Mouse (Mus musculus): ENCODE measurements around the gene Asb6.
A peak's percentile ranks its signal among the peaks of the same experiment; 100 is the strongest.

The Asb6 gene

GRCm38 (mm10) chr2:30796382-30796781, 33.8 kb downstream of the Asb6 start:
- peak; percentile 55 for DNase-seq (ENCODE audit: low spot score)

- no peak for DNase-seq (ENCODE audit: low spot score)
These were observed 34.3 kb downstream of the Asb6 start for GRCm38 (mm10) chr2:30795889-30796275.

GRCm38 (mm10) chr2:30795271-30795888, 34.8 kb downstream of the Asb6 start:
- no peak for DNase-seq (ENCODE audit: low spot score)

- peak; percentile 81 for DNase-seq (ENCODE audit: low spot score)
These were observed 35.7 kb downstream of the Asb6 start for GRCm38 (mm10) chr2:30794179-30795108.

GRCm38 (mm10) chr2:30792061-30792460, 38.1 kb downstream of the Asb6 start:
- no peak for DNase-seq (ENCODE audit: low spot score)

GRCm38 (mm10) chr2:30787466-30787865, 42.7 kb downstream of the Asb6 start:
- no peak for DNase-seq (ENCODE audit: low spot score)

GRCm38 (mm10) chr2:30784078-30784994, 45.8 kb downstream of the Asb6 start:
- DNase-seq (ENCODE audit: low spot score) = no peak

GRCm38 (mm10) chr2:30783346-30783745, 46.8 kb downstream of the Asb6 start:
- DNase-seq (ENCODE audit: low spot score) = peak; percentile 42

GRCm38 (mm10) chr2:30782312-30783290, 47.5 kb downstream of the Asb6 start:
- no peak for DNase-seq (ENCODE audit: low spot score)

GRCm38 (mm10) chr2:30779241-30779640, 50.9 kb downstream of the Asb6 start:
- no peak for DNase-seq (ENCODE audit: low spot score)

GRCm38 (mm10) chr2:30778235-30778634, 51.9 kb downstream of the Asb6 start:
- DNase-seq (ENCODE audit: low spot score) = no peak

- no peak for DNase-seq (ENCODE audit: low spot score)
These were observed 52.9 kb downstream of the Asb6 start for GRCm38 (mm10) chr2:30777266-30777665.

GRCm38 (mm10) chr2:30775955-30776354, 54.2 kb downstream of the Asb6 start:
- peak; percentile 42 for DNase-seq (ENCODE audit: low spot score)

GRCm38 (mm10) chr2:30773313-30774005, 56.7 kb downstream of the Asb6 start:
- no peak for DNase-seq (ENCODE audit: low spot score)
